Mouse (Mus musculus): ENCODE data around the gene Rprm.

The Rprm gene

GRCm38 (mm10) chr2:54085430-54086087 lies at the start of gene Rprm:
Gene Rprm, minus strand, starts transcription at chr2:54085552.
- DNase-seq (ENCODE audit: low spot score) = peak; percentile 89

GRCm38 (mm10) chr2:54119305-54119704 lies 34.0 kb upstream of the Rprm start:
- DNase-seq (ENCODE audit: low spot score) = no peak

GRCm38 (mm10) chr2:54118881-54119280 lies 33.5 kb upstream of the Rprm start:
- DNase-seq (ENCODE audit: low spot score) = peak; percentile 69

- DNase-seq (ENCODE audit: low spot score) = no peak
Observed at GRCm38 (mm10) chr2:54111294-54111693, 25.9 kb upstream of the Rprm start.

- DNase-seq (ENCODE audit: low spot score) = no peak
Observed at GRCm38 (mm10) chr2:54106232-54106726, 20.9 kb upstream of the Rprm start.

- no peak for DNase-seq (ENCODE audit: low spot score)
Observed at GRCm38 (mm10) chr2:54099939-54100338, 14.6 kb upstream of the Rprm start.

- DNase-seq (ENCODE audit: low spot score) = no peak
Observed at GRCm38 (mm10) chr2:54092616-54093015, 7.3 kb upstream of the Rprm start.

- peak; percentile 50 for DNase-seq (ENCODE audit: low spot score)
Observed at GRCm38 (mm10) chr2:54086254-54086653, 902 bp upstream of the Rprm start.

GRCm38 (mm10) chr2:54084737-54085429 lies 469 bp downstream of the Rprm start:
- DNase-seq (ENCODE audit: low spot score) = peak; percentile 16

GRCm38 (mm10) chr2:54083861-54084736 lies 1.3 kb downstream of the Rprm start:
- DNase-seq (ENCODE audit: low spot score) = no peak

GRCm38 (mm10) chr2:54078961-54079360 lies 6.4 kb downstream of the Rprm start:
- no peak for DNase-seq (ENCODE audit: low spot score)

- no peak for DNase-seq (ENCODE audit: low spot score)
Observed at GRCm38 (mm10) chr2:54071526-54071925, 13.8 kb downstream of the Rprm start.

- no peak for DNase-seq (ENCODE audit: low spot score)
Observed at GRCm38 (mm10) chr2:54062421-54062820, 22.9 kb downstream of the Rprm start.

- no peak for DNase-seq (ENCODE audit: low spot score)
Observed at GRCm38 (mm10) chr2:54061039-54061438, 24.3 kb downstream of the Rprm start.

Measured in layer of hippocampus, adult 11-12 months (tissue).